ENCODE assay signal across 16 mouse cellular contexts in the genomic region with DNA sequence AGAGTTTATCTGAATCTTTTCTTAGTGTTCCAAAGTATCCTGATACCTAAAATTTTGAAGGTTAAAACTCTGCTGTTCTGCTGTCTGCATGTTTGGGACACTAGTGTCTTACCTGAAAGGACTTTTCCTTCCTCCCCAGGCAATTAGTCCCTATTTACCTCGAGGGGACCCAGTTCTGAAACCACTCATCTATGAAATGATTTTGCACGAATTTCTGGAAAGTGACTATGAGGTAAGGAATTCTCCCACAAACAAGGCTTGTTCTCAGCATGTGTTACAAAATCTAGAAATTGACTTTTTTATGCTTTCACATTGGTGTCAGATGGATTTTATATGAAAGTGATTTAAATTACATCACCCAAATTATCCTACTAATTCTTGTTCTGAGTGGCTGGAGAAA.
"Had no signal": no experiment of that assay in that cellular context is flagged by ENCODE, and none has a peak within 500 bp of the region (broad histone marks: within the 10 kb centered on the region; RNA-seq: fewer than 3 reads in every experiment).

No protein-coding gene starts in this region.

- ATAC-seq: midbrain, embryonic 16.5 days had no signal

- H3K4me1 ChIP-seq: midbrain, embryonic 12.5 days; neural tube, embryonic 13.5 days; stomach, embryonic 15.5 days had no signal

- H3K4me3 ChIP-seq: midbrain, embryonic 12.5 days; myocyte; neural tube, embryonic 13.5 days; stomach, embryonic 15.5 days had no signal

- H3K9me3 ChIP-seq: midbrain, embryonic 12.5 days; neural tube, embryonic 13.5 days; stomach, embryonic 15.5 days had no signal

- H3K27ac ChIP-seq: liver, embryonic 14.5 days; midbrain, embryonic 12.5 days; neural tube, embryonic 13.5 days; stomach, embryonic 15.5 days; stomach, postnatal 0 days had no signal

- H3K27me3 ChIP-seq: midbrain, embryonic 12.5 days; neural tube, embryonic 13.5 days; stomach, embryonic 15.5 days had no signal

- DNase-seq: lung, adult 18-20 months; lung, embryonic 14.5 days; lung, postnatal 10 days; lung, postnatal 4 days; midbrain, embryonic 14.5 days; right cerebral cortex, postnatal 14 days; thymus, adult 2 months; thymus, postnatal 25 days; thymus, postnatal 4 days had no signal

- H3K9ac ChIP-seq: liver, embryonic 14.5 days; lung, embryonic 14.5 days; midbrain, embryonic 12.5 days; neural tube, embryonic 13.5 days; stomach, embryonic 15.5 days had no signal

- H3K4me2 ChIP-seq: lung, embryonic 14.5 days; midbrain, embryonic 12.5 days; neural tube, embryonic 13.5 days; stomach, embryonic 15.5 days had no signal
